Mouse (Mus musculus): ENCODE measurements around the gene Plgrkt. TPM values are rescaled to one million over a fixed set of nuclear protein-coding genes. Genes with fewer than 3 reads are reported as not detected.

Plgrkt gene
- polyA plus RNA-seq, 1 experiment from 2014 or later, result 30.9 TPM

- Histone ChIP-seq H3K27me3 (ENCODE audit: low read depth, poor library complexity, severe bottlenecking) (peaks cover 12% of the 10 kb centered on the region; the same call in 1 of the 2 replicates), H3K9me3 (replicated peaks) (no peaks in the 10 kb centered on the region), H3K27ac (no peak overlapping the region), H3K4me1 (no peaks in the 10 kb centered on the region), H3K36me3 (no peaks in the 10 kb centered on the region), H3K4me3 (no peak overlapping the region)
- WGBS, result 93% methylated on average over 3 of the region's 3 CpGs
- no peak for DNase-seq (ENCODE audit: low spot score)
Measured at GRCm38 (mm10) chr19:29372621-29373020, 5.4 kb upstream of the Plgrkt start.

GRCm38 (mm10) chr19:29372138-29372537 lies 4.9 kb upstream of the Plgrkt start:
- Histone ChIP-seq H3K27me3 (ENCODE audit: low read depth, poor library complexity, severe bottlenecking) (peaks cover 17% of the 10 kb centered on the region; the same call in 1 of the 2 replicates), H3K9me3 (replicated peaks) (no peaks in the 10 kb centered on the region), H3K4me1 (peaks cover 4% of the 10 kb centered on the region), H3K36me3 (no peaks in the 10 kb centered on the region), H3K27ac (no peak overlapping the region), H3K4me3 (no peak overlapping the region)
- 81% methylated on average over 4 of the region's 4 CpGs for whole genome bisulfite sequencing
- no peak for DNase-seq (ENCODE audit: low spot score)

GRCm38 (mm10) chr19:29371284-29372081 lies 4.3 kb upstream of the Plgrkt start:
- H3K4me3 ChIP-seq, result no peak overlapping the region
- H3K4me1 ChIP-seq, result peaks cover 6% of the 10 kb centered on the region
- no peaks in the 10 kb centered on the region for H3K9me3 ChIP-seq (replicated peaks)
- 84% methylated on average over 18 of the region's 18 CpGs for WGBS
- no peaks in the 10 kb centered on the region for H3K36me3 ChIP-seq
- H3K27me3 ChIP-seq (ENCODE audit: low read depth, poor library complexity, severe bottlenecking), result peaks cover 20% of the 10 kb centered on the region; the same call in 1 of the 2 replicates
- DNase-seq (ENCODE audit: low spot score), result no peak
- H3K27ac ChIP-seq, result no peak overlapping the region

- peaks cover 28% of the 10 kb centered on the region; the same call in 1 of the 2 replicates for H3K27me3 ChIP-seq (ENCODE audit: low read depth, poor library complexity, severe bottlenecking)
- H3K9me3 ChIP-seq (replicated peaks), result no peaks in the 10 kb centered on the region
- H3K27ac ChIP-seq, result no peak overlapping the region
- DNase-seq (ENCODE audit: low spot score), result no peak
- no peaks in the 10 kb centered on the region for H3K36me3 ChIP-seq
- WGBS, result 92% methylated on average over 7 of the region's 7 CpGs
- H3K4me3 ChIP-seq, result no peak overlapping the region
- peaks cover 6% of the 10 kb centered on the region for H3K4me1 ChIP-seq
Measured at GRCm38 (mm10) chr19:29370545-29371283, 3.5 kb upstream of the Plgrkt start.

- no peaks in the 10 kb centered on the region for H3K36me3 ChIP-seq
- no peak overlapping the region for H3K4me3 ChIP-seq
- no peak overlapping the region for H3K27ac ChIP-seq
- DNase-seq (ENCODE audit: low spot score), result no peak
- peaks cover 28% of the 10 kb centered on the region; the same call in 1 of the 2 replicates for H3K27me3 ChIP-seq (ENCODE audit: low read depth, poor library complexity, severe bottlenecking)
- H3K9me3 ChIP-seq (replicated peaks), result no peaks in the 10 kb centered on the region
- H3K4me1 ChIP-seq, result peaks cover 6% of the 10 kb centered on the region
- 75% methylated on average over 12 of the region's 12 CpGs for WGBS
Measured at GRCm38 (mm10) chr19:29370112-29370511, 2.9 kb upstream of the Plgrkt start.

- WGBS, result 86% methylated on average over 3 of the region's 3 CpGs
- Histone ChIP-seq H3K27ac (no peak overlapping the region), H3K4me1 (peaks cover 6% of the 10 kb centered on the region), H3K27me3 (ENCODE audit: low read depth, poor library complexity, severe bottlenecking) (peaks cover 35% of the 10 kb centered on the region; the same call in 1 of the 2 replicates), H3K9me3 (replicated peaks) (no peaks in the 10 kb centered on the region), H3K36me3 (no peaks in the 10 kb centered on the region), H3K4me3 (no peak overlapping the region)
- DNase-seq (ENCODE audit: low spot score), result no peak
Measured at GRCm38 (mm10) chr19:29368671-29369309, 1.6 kb upstream of the Plgrkt start.

- peaks cover 35% of the 10 kb centered on the region; the same call in 1 of the 2 replicates for H3K27me3 ChIP-seq (ENCODE audit: low read depth, poor library complexity, severe bottlenecking)
- no peak for DNase-seq (ENCODE audit: low spot score)
- no peaks in the 10 kb centered on the region for H3K9me3 ChIP-seq (replicated peaks)
- 90% methylated on average over 2 of the region's 2 CpGs for WGBS
- H3K4me1 ChIP-seq, result peaks cover 6% of the 10 kb centered on the region
- no peak overlapping the region for H3K27ac ChIP-seq
- H3K4me3 ChIP-seq, result no peak overlapping the region
- H3K36me3 ChIP-seq, result no peaks in the 10 kb centered on the region
Measured at GRCm38 (mm10) chr19:29368041-29368440, 851 bp upstream of the Plgrkt start.

GRCm38 (mm10) chr19:29366226-29366968 lies 793 bp downstream of the Plgrkt start:
- H3K9me3 ChIP-seq (replicated peaks), result no peaks in the 10 kb centered on the region
- WGBS, result 57% methylated on average over 20 of the region's 20 CpGs

GRCm38 (mm10) chr19:29365105-29365504 lies 2.1 kb downstream of the Plgrkt start:
- H3K36me3 ChIP-seq, result no peaks in the 10 kb centered on the region
- H3K27ac ChIP-seq, result no peak overlapping the region
- no peak for DNase-seq (ENCODE audit: low spot score)
- H3K4me1 ChIP-seq, result peaks cover 21% of the 10 kb centered on the region
- WGBS, result 23% methylated on average over 3 of the region's 3 CpGs
- H3K4me3 ChIP-seq, result no peak overlapping the region
- H3K27me3 ChIP-seq (ENCODE audit: low read depth, poor library complexity, severe bottlenecking), result peaks cover 35% of the 10 kb centered on the region; the same call in 1 of the 2 replicates
- H3K9me3 ChIP-seq (replicated peaks), result no peaks in the 10 kb centered on the region

More at GRCm38 (mm10) chr19:29366226-29366968, 793 bp downstream of the Plgrkt start:
- Histone ChIP-seq H3K36me3 (no peaks in the 10 kb centered on the region), H3K4me1 (peaks cover 15% of the 10 kb centered on the region), H3K4me3 (peak overlapping the region; percentile 55), H3K27ac (no peak overlapping the region), H3K27me3 (ENCODE audit: low read depth, poor library complexity, severe bottlenecking) (peaks cover 35% of the 10 kb centered on the region; the same call in 1 of the 2 replicates)
- no peak for DNase-seq (ENCODE audit: low spot score)

GRCm38 (mm10) chr19:29364076-29364475 lies 3.1 kb downstream of the Plgrkt start:
- WGBS, result 76% methylated on average over 5 of the region's 5 CpGs
- H3K9me3 ChIP-seq (replicated peaks), result no peaks in the 10 kb centered on the region
- H3K4me3 ChIP-seq, result no peak overlapping the region
- no peak overlapping the region for H3K27ac ChIP-seq
- peaks cover 21% of the 10 kb centered on the region for H3K4me1 ChIP-seq
- peaks cover 35% of the 10 kb centered on the region; the same call in 1 of the 2 replicates for H3K27me3 ChIP-seq (ENCODE audit: low read depth, poor library complexity, severe bottlenecking)
- no peak for DNase-seq (ENCODE audit: low spot score)
- no peaks in the 10 kb centered on the region for H3K36me3 ChIP-seq

GRCm38 (mm10) chr19:29363557-29363956 lies 3.6 kb downstream of the Plgrkt start:
- Histone ChIP-seq H3K27me3 (ENCODE audit: low read depth, poor library complexity, severe bottlenecking) (peaks cover 33% of the 10 kb centered on the region; the same call in 1 of the 2 replicates), H3K4me1 (peaks cover 21% of the 10 kb centered on the region), H3K4me3 (no peak overlapping the region), H3K9me3 (replicated peaks) (no peaks in the 10 kb centered on the region), H3K27ac (no peak overlapping the region), H3K36me3 (no peaks in the 10 kb centered on the region)
- 93% methylated on average over 7 of the region's 7 CpGs for WGBS
- DNase-seq (ENCODE audit: low spot score), result no peak
